Mouse (Mus musculus) cerebellum, adult 2 months (tissue): ENCODE measurements at regions not wholly inside any gene's neighbourhood (a gene's known extent, or its start where the extent isn't known, plus 50 kb on each side); places are given as distances from the start of the nearest gene placed in this dataset.

Source experiments
- CTCF ChIP-seq: fragments of 200-500 bp; IDR thresholded peaks from 2 replicates; pipeline ENCODE4 v1.5.1; 2011; ENCODE audit warnings: low read depth, mild to moderate bottlenecking, control low read depth, low read length, moderate library complexity, borderline replicate concordance; ENCODE audit not compliant: insufficient read depth
- POLR2A ChIP-seq: fragments of 200-500 bp; IDR thresholded peaks from 2 replicates; pipeline ENCODE4 v1.6.1; 2011; ENCODE audit warnings: low read length, control low read depth, borderline replicate concordance; ENCODE audit not compliant: insufficient read depth

DNA sequence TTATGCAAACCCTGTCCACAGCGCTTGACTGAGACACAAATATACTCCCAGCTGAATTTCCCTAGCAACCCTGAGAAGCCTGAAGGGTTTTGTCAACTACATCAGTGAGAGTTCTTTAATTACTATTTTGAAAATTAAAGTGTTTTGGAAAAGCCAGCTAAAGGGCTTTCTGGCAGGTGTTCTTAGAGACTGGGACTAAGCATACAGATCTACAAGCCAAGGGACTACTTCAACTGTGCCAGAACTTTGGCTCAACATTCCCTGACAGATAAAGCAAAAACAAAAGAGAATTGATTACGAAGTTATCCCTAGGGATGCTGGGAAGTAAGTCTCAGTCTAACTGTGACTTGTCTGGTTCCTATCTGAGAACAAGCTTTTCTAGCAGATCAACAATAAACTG lies 213.4 kb upstream of the Mkln1 start:
- TF ChIP-seq POLR2A (no peak), CTCF (no peak)
